Mouse (Mus musculus) CD8-positive naive resting alpha-beta T cell, adult 2 months (primary cell): Measurements from ENCODE around the gene Plcl1.

ENCODE experiments used
- DNase-seq, 2 experiments: peaks; one replicate each; pipeline ENCODE4 v3.0.0; 2022; ENCODE audit warnings: low read depth in 2 of 2, low spot score in 2 of 2

Plcl1 gene

GRCm38 (mm10) chr1:55405272-55406022 lies at the start of gene Plcl1:
Gene Plcl1 (plus strand): TSS chr1:55405921.
- DNase-seq, result peak; percentile 76 to 83

GRCm38 (mm10) chr1:55362634-55363033 lies 43.1 kb upstream of the Plcl1 start:
- no peak for DNase-seq

GRCm38 (mm10) chr1:55363044-55363565 lies 42.6 kb upstream of the Plcl1 start, which contains the start of gene Boll:
Gene Boll (minus strand): TSS chr1:55363469.
- peak; percentile 86 to 88 for DNase-seq

- DNase-seq, result peak; percentile 66 to 73
Measured at GRCm38 (mm10) chr1:55363586-55363985, 42.1 kb upstream of the Plcl1 start.

- DNase-seq, result no peak
Measured at GRCm38 (mm10) chr1:55372626-55373025, 33.1 kb upstream of the Plcl1 start.

- DNase-seq, result no peak
Measured at GRCm38 (mm10) chr1:55380527-55380926, 25.2 kb upstream of the Plcl1 start.

GRCm38 (mm10) chr1:55383114-55383773 lies 22.5 kb upstream of the Plcl1 start:
- DNase-seq, result peak; percentile 60 to 76

- no peak for DNase-seq
Measured at GRCm38 (mm10) chr1:55399891-55400290, 5.8 kb upstream of the Plcl1 start.

- peak; percentile 43 to 59 for DNase-seq
Measured at GRCm38 (mm10) chr1:55404439-55404838, 1.3 kb upstream of the Plcl1 start.

- DNase-seq, result peak in 1 of 2 experiments; percentile 9
Measured at GRCm38 (mm10) chr1:55406023-55406413, 297 bp downstream of the Plcl1 start.

- no peak for DNase-seq
Measured at GRCm38 (mm10) chr1:55406531-55407375, 1.0 kb downstream of the Plcl1 start.

- DNase-seq, result no peak
Measured at GRCm38 (mm10) chr1:55410670-55411069, 4.9 kb downstream of the Plcl1 start.

GRCm38 (mm10) chr1:55411079-55411478 lies 5.4 kb downstream of the Plcl1 start:
- DNase-seq, result no peak

- no peak for DNase-seq
Measured at GRCm38 (mm10) chr1:55412569-55412968, 6.8 kb downstream of the Plcl1 start.

GRCm38 (mm10) chr1:55413534-55413933 lies 7.8 kb downstream of the Plcl1 start:
- no peak for DNase-seq

- no peak for DNase-seq
Measured at GRCm38 (mm10) chr1:55418968-55419367, 13.2 kb downstream of the Plcl1 start.

- no peak for DNase-seq
Measured at GRCm38 (mm10) chr1:55427607-55428006, 21.9 kb downstream of the Plcl1 start.

- DNase-seq, result no peak
Measured at GRCm38 (mm10) chr1:55429051-55429450, 23.3 kb downstream of the Plcl1 start.

- no peak for DNase-seq
Measured at GRCm38 (mm10) chr1:55429708-55430107, 24.0 kb downstream of the Plcl1 start.

GRCm38 (mm10) chr1:55430587-55430986 lies 24.9 kb downstream of the Plcl1 start:
- no peak for DNase-seq

- no peak for DNase-seq
Measured at GRCm38 (mm10) chr1:55436589-55436988, 30.9 kb downstream of the Plcl1 start.
